Mouse (Mus musculus) testis, adult 2 months (tissue): ENCODE data around the gene Fyttd1.

Experiments
- CTCF ChIP-seq: fragments of 200-500 bp; IDR thresholded peaks from 2 replicates; pipeline ENCODE4 v1.5.1; 2012; ENCODE audit warnings: low read depth, mild to moderate bottlenecking, inconsistent platforms, low read length, moderate library complexity; ENCODE audit not compliant: control insufficient read depth, insufficient read depth, insufficient replicate concordance
- POLR2A ChIP-seq: fragments of 200-500 bp; IDR thresholded peaks from 2 replicates; pipeline ENCODE4 v1.6.1; 2012; ENCODE audit warnings: low read depth, mild to moderate bottlenecking, inconsistent platforms, low read length, moderate library complexity; ENCODE audit not compliant: control insufficient read depth

DNA sequence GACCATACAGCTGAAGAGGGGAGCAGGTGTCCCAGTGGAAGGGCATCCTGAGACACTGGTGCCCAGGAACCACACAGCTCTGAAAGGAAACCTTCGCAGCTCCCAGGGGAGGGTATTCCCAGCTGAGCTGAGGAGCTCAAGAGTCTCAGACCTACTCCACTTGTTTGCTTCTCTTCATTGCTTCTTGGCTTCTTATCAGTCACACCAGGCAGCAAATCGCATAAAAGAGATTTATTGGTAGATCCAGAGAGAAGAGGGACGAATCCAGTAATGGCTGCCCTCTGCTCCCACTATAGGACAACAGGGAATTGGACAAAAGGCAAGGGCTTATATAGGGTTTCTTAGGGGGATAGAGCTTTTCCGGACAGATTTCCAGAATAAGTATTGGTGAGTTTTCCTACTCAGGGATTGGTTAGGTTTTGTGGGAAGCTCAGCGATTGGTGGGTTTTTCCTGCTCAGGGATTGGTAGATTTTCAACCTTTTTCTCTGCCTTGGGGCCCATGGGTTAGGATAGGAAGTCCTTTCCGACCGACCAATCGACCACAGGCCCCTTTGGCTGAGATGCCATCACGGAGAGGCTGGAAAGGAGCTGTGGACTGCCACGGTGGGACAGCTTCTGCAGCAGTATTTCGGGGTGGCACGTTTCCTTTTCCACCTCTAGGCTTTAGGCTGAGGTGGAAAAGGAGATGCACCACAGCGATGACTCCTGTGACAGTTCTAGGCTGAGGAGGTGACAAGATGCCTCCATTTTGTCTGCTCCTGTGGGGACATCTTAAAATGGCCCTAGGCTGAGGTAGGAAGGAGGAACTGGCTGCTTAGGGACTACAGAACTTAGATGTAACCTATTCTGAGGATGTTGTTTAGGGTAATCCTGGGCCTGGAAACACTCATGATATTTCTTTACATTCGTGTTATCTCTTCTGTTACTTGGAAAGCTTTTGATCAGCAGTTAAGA lies 1.9 kb downstream of the Fyttd1 start:
- TF ChIP-seq CTCF (no peak), POLR2A (no peak)
